Mouse (Mus musculus): ENCODE data around the gene Clec2h. TPM values are rescaled to one million over a fixed set of nuclear protein-coding genes. Genes with fewer than 3 reads are reported as not detected.

Clec2h gene
- total and polyA plus RNA-seq, 3 experiments = not detected

- H3K36me3 ChIP-seq (ENCODE audit: control insufficient read depth in 1 of 2, insufficient read depth in 2 of 2, low read length in 2 of 2) = no peaks in the 10 kb centered on the region
- no peak overlapping the region for H3K4me3 ChIP-seq (ENCODE audit: control insufficient read depth in 1 of 2, insufficient read depth in 1 of 2, low read depth in 2 of 2, low read length in 2 of 2)
- H3K9me3 ChIP-seq (replicated peaks; ENCODE audit: insufficient read depth, low read length) = no peaks in the 10 kb centered on the region
- no peak overlapping the region for H3K27ac ChIP-seq (ENCODE audit: control insufficient read depth, low read depth, low read length)
- no peaks in the 10 kb centered on the region for H3K4me1 ChIP-seq (ENCODE audit: control insufficient read depth in 1 of 2, insufficient read depth in 2 of 2, low read length in 2 of 2)
- TF ChIP-seq EP300 (IDR thresholded peaks at IDR 0.05; ENCODE audit: low read depth in 1 of 2, low read length in 2 of 2) = no peak
- no peaks in the 10 kb centered on the region for H3K79me2 ChIP-seq (ENCODE audit: control insufficient read depth, insufficient read depth, low read length, poor library complexity)
- no peak for DNase-seq (ENCODE audit: low read depth, low spot score)
- no peak overlapping the region for H3K9ac ChIP-seq (ENCODE audit: control insufficient read depth, low read depth, low read length, poor library complexity, severe bottlenecking)
- H3K27me3 ChIP-seq (ENCODE audit: control insufficient read depth in 1 of 2, insufficient read depth in 2 of 2, low read length in 2 of 2) = no peaks in the 10 kb centered on the region
Measured at GRCm38 (mm10) chr6:128669936-128670335, 7.8 kb downstream of the Clec2h start.

GRCm38 (mm10) chr6:128679574-128679973 is 17.4 kb downstream of the Clec2h start:
- DNase-seq (ENCODE audit: low read depth, low spot score) = no peak
- Histone ChIP-seq H3K27me3 (ENCODE audit: control insufficient read depth in 1 of 2, insufficient read depth in 2 of 2, low read length in 2 of 2) (no peaks in the 10 kb centered on the region), H3K79me2 (ENCODE audit: control insufficient read depth, insufficient read depth, low read length, poor library complexity) (no peaks in the 10 kb centered on the region), H3K9me3 (replicated peaks; ENCODE audit: insufficient read depth, low read length) (no peaks in the 10 kb centered on the region), H3K27ac (ENCODE audit: control insufficient read depth, low read depth, low read length) (no peak overlapping the region), H3K9ac (ENCODE audit: control insufficient read depth, low read depth, low read length, poor library complexity, severe bottlenecking) (no peak overlapping the region), H3K36me3 (ENCODE audit: control insufficient read depth in 1 of 2, insufficient read depth in 2 of 2, low read length in 2 of 2) (no peaks in the 10 kb centered on the region), H3K4me3 (ENCODE audit: control insufficient read depth in 1 of 2, insufficient read depth in 1 of 2, low read depth in 2 of 2, low read length in 2 of 2) (no peak overlapping the region), H3K4me1 (ENCODE audit: control insufficient read depth in 1 of 2, insufficient read depth in 2 of 2, low read length in 2 of 2) (no peaks in the 10 kb centered on the region)
- TF ChIP-seq MYB (IDR thresholded peaks at IDR 0.05; ENCODE audit: low read depth, low read length) (no peak), JUND (IDR thresholded peaks at IDR 0.05; ENCODE audit: low read depth, low read length) (no peak), ELF1 (IDR thresholded peaks at IDR 0.05; ENCODE audit: low read depth, low read length) (no peak), GABPA (IDR thresholded peaks at IDR 0.05; ENCODE audit: low read depth, low read length) (no peak), MEF2A (IDR thresholded peaks at IDR 0.05; ENCODE audit: extremely low read depth, insufficient replicate concordance, low read depth, low read length, poor library complexity, severe bottlenecking) (no peak), ZKSCAN1 (IDR thresholded peaks at IDR 0.05; ENCODE audit: low read depth, low read length) (no peak), NELFE (IDR thresholded peaks at IDR 0.05; ENCODE audit: low read depth, low read length) (no peak), USF1 (IDR thresholded peaks at IDR 0.05; ENCODE audit: low read depth, low read length) (no peak), ZMIZ1 (IDR thresholded peaks at IDR 0.05; ENCODE audit: low read depth, low read length) (no peak), TAL1 (IDR thresholded peaks at IDR 0.05; ENCODE audit: low read length) (no peak), UBTF (IDR thresholded peaks at IDR 0.05; ENCODE audit: borderline replicate concordance, insufficient read depth, low read depth, low read length) (no peak), HCFC1 (IDR thresholded peaks at IDR 0.05; ENCODE audit: low read depth, low read length) (no peak), SIN3A (IDR thresholded peaks at IDR 0.05; ENCODE audit: low read length) (no peak)

DNA sequence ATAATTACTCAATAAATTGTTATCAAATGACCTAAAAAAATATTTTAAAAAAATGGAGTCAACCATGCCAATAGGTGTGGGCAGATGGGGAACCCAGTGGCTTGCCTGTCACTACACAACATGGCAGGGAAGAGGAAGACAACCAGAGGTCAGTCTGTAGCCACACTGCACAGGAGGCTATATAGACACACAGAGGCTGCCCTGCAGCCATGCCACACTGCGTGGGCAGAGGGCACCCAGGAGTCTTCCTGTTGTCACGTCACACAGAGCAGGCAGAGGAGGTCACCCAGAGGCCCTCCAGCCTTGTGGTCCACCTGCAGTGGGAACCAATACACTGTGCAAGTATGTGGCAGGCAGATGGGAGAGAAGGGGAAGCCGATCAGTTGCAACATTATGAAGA is 39.5 kb downstream of the Clec2h start:
- Histone ChIP-seq H3K4me1 (ENCODE audit: control insufficient read depth in 1 of 2, insufficient read depth in 2 of 2, low read length in 2 of 2) (no peaks in the 10 kb centered on the region), H3K79me2 (ENCODE audit: control insufficient read depth, insufficient read depth, low read length, poor library complexity) (no peaks in the 10 kb centered on the region), H3K4me3 (ENCODE audit: control insufficient read depth in 1 of 2, insufficient read depth in 1 of 2, low read depth in 2 of 2, low read length in 2 of 2) (no peak overlapping the region), H3K9me3 (replicated peaks; ENCODE audit: insufficient read depth, low read length) (no peaks in the 10 kb centered on the region), H3K27me3 (ENCODE audit: control insufficient read depth in 1 of 2, insufficient read depth in 2 of 2, low read length in 2 of 2) (no peaks in the 10 kb centered on the region), H3K36me3 (ENCODE audit: control insufficient read depth in 1 of 2, insufficient read depth in 2 of 2, low read length in 2 of 2) (no peaks in the 10 kb centered on the region), H3K9ac (ENCODE audit: control insufficient read depth, low read depth, low read length, poor library complexity, severe bottlenecking) (no peak overlapping the region), H3K27ac (ENCODE audit: control insufficient read depth, low read depth, low read length) (no peak overlapping the region)
- DNase-seq (ENCODE audit: low read depth, low spot score) = no peak
- TF ChIP-seq ELF1 (IDR thresholded peaks at IDR 0.05; ENCODE audit: low read depth, low read length) = no peak
- no peak for TF ChIP-seq ZNF384 (IDR thresholded peaks at IDR 0.05; ENCODE audit: low read depth, low read length)
- no peak for TF ChIP-seq GATA1 (IDR thresholded peaks at IDR 0.05; ENCODE audit: low read depth, low read length)
- TF ChIP-seq MAZ (IDR thresholded peaks at IDR 0.05; ENCODE audit: low read depth, low read length) = no peak
- TF ChIP-seq UBTF (IDR thresholded peaks at IDR 0.05; ENCODE audit: borderline replicate concordance, insufficient read depth, low read depth, low read length) = no peak
- no peak for TF ChIP-seq EP300 (IDR thresholded peaks at IDR 0.05; ENCODE audit: low read depth in 1 of 2, low read length in 2 of 2)
- no peak for TF ChIP-seq MAFK (IDR thresholded peaks at IDR 0.05; ENCODE audit: borderline replicate concordance, low read depth, low read length)
- no peak for TF ChIP-seq POLR2A (IDR thresholded peaks at IDR 0.05; ENCODE audit: control insufficient read depth in 1 of 2, insufficient read depth in 1 of 2, low read depth in 1 of 2, low read length in 2 of 2, poor library complexity in 1 of 2)
- TF ChIP-seq MYB (IDR thresholded peaks at IDR 0.05; ENCODE audit: low read depth, low read length) = no peak
- TF ChIP-seq NRF1 (IDR thresholded peaks at IDR 0.05; ENCODE audit: insufficient read depth, low read depth, low read length, poor library complexity, severe bottlenecking) = no peak
- TF ChIP-seq MYC (IDR thresholded peaks at IDR 0.05; ENCODE audit: low read depth, low read length) = no peak

All from MEL (cell line).